Mouse (Mus musculus): ENCODE measurements around the gene Cxcl15. TPM values are rescaled to one million over a fixed set of nuclear protein-coding genes. Genes with fewer than 3 reads are reported as not detected.
"Not testable (repeated sequence)": the region's sequence is repeated elsewhere in the genome, so short reads cannot be mapped to it uniquely, and the experiment has no call there.

The Cxcl15 gene
- polyA plus RNA-seq, 1 experiment from 2014 or later = 1.7 TPM

GRCm38 (mm10) chr5:90804574-90804973 is 10.2 kb downstream of the Cxcl15 start:
- no peaks in the 10 kb centered on the region for H3K9me3 ChIP-seq
- ATAC-seq (ENCODE audit: insufficient read depth, low FRiP score, low read depth) = no peak
- no peak overlapping the region for H3K4me2 ChIP-seq

GRCm38 (mm10) chr5:90806050-90806449 is 11.7 kb downstream of the Cxcl15 start:
- Histone ChIP-seq H3K27me3 (replicated peaks) (no peaks in the 10 kb centered on the region), H3K36me3 (no peaks in the 10 kb centered on the region), H3K9ac (no peak overlapping the region), H3K27ac (no peak overlapping the region), H3K4me1 (no peaks in the 10 kb centered on the region), H3K9me3 (no peaks in the 10 kb centered on the region), H3K4me3 (replicated peaks) (no peak overlapping the region), H3K4me2 (no peak overlapping the region)
- ATAC-seq (ENCODE audit: insufficient read depth, low FRiP score, low read depth) = no peak

More at GRCm38 (mm10) chr5:90804574-90804973, 10.2 kb downstream of the Cxcl15 start:
- H3K27ac ChIP-seq = no peak overlapping the region
- no peaks in the 10 kb centered on the region for H3K27me3 ChIP-seq (replicated peaks)
- H3K9ac ChIP-seq = no peak overlapping the region
- no peaks in the 10 kb centered on the region for H3K4me1 ChIP-seq
- no peak overlapping the region for H3K4me3 ChIP-seq (replicated peaks)
- no peaks in the 10 kb centered on the region for H3K36me3 ChIP-seq

GRCm38 (mm10) chr5:90807176-90807950 is 13.0 kb downstream of the Cxcl15 start:
- H3K4me3 ChIP-seq (replicated peaks) = no peak overlapping the region
- H3K27ac ChIP-seq = no peak overlapping the region
- ATAC-seq (ENCODE audit: insufficient read depth, low FRiP score, low read depth) = no peak
- 54% methylated on average over 3 of the region's 3 CpGs for WGBS
- H3K4me2 ChIP-seq = no peak overlapping the region
- no peak overlapping the region for H3K9ac ChIP-seq
- no peaks in the 10 kb centered on the region for H3K27me3 ChIP-seq (replicated peaks)
- H3K36me3 ChIP-seq = no peaks in the 10 kb centered on the region
- H3K4me1 ChIP-seq = no peaks in the 10 kb centered on the region
- no peaks in the 10 kb centered on the region for H3K9me3 ChIP-seq

- ATAC-seq (ENCODE audit: insufficient read depth, low FRiP score, low read depth) = no peak
- H3K4me2 ChIP-seq = no peak overlapping the region
- no peak overlapping the region for H3K9ac ChIP-seq
- H3K27ac ChIP-seq = no peak overlapping the region
- no peaks in the 10 kb centered on the region for H3K27me3 ChIP-seq (replicated peaks)
- H3K9me3 ChIP-seq = no peaks in the 10 kb centered on the region
- H3K36me3 ChIP-seq = no peaks in the 10 kb centered on the region
- H3K4me3 ChIP-seq (replicated peaks) = no peak overlapping the region
- no peaks in the 10 kb centered on the region for H3K4me1 ChIP-seq
Observed at GRCm38 (mm10) chr5:90819756-90820155, 25.4 kb downstream of the Cxcl15 start.

- Histone ChIP-seq H3K9me3 (no peaks in the 10 kb centered on the region), H3K27me3 (replicated peaks) (no peaks in the 10 kb centered on the region), H3K9ac (no peak overlapping the region), H3K36me3 (no peaks in the 10 kb centered on the region), H3K4me1 (0 out of 2 replicates have a peak, but pooled peaks cover 5% of the 10 kb centered on the region), H3K27ac (peak overlapping the region; percentile 61; the same call in 1 of the 2 replicates), H3K4me3 (replicated peaks) (no peak overlapping the region), H3K4me2 (peak overlapping the region; percentile 23; the same call in 1 of the 2 replicates)
- ATAC-seq (ENCODE audit: insufficient read depth, low FRiP score, low read depth) = peak; percentile 53; the same call in 1 of the 2 replicates
- 34% methylated on average over 11 of the region's 11 CpGs for WGBS
Observed at GRCm38 (mm10) chr5:90832145-90832767, 37.9 kb downstream of the Cxcl15 start.

- 81% methylated on average over 8 of the region's 8 CpGs for WGBS
- peak overlapping the region; percentile 23; the same call in 1 of the 2 replicates for H3K4me2 ChIP-seq
Observed at GRCm38 (mm10) chr5:90832768-90833388, 38.5 kb downstream of the Cxcl15 start.

GRCm38 (mm10) chr5:90834436-90834835 is 40.1 kb downstream of the Cxcl15 start:
- Histone ChIP-seq H3K9ac (no peak overlapping the region), H3K9me3 (no peaks in the 10 kb centered on the region), H3K4me2 (no peak overlapping the region), H3K4me3 (replicated peaks) (no peak overlapping the region), H3K27ac (no peak overlapping the region), H3K4me1 (0 out of 2 replicates have a peak, but pooled peaks cover 5% of the 10 kb centered on the region), H3K27me3 (replicated peaks) (no peaks in the 10 kb centered on the region), H3K36me3 (no peaks in the 10 kb centered on the region)
- WGBS = 86% methylated on average over 4 of the region's 4 CpGs
- no peak for ATAC-seq (ENCODE audit: insufficient read depth, low FRiP score, low read depth)

More at GRCm38 (mm10) chr5:90832768-90833388, 38.5 kb downstream of the Cxcl15 start:
- Histone ChIP-seq H3K27ac (peak overlapping the region; percentile 61; the same call in 1 of the 2 replicates), H3K9me3 (no peaks in the 10 kb centered on the region), H3K4me1 (0 out of 2 replicates have a peak, but pooled peaks cover 5% of the 10 kb centered on the region), H3K9ac (no peak overlapping the region), H3K27me3 (replicated peaks) (no peaks in the 10 kb centered on the region), H3K36me3 (no peaks in the 10 kb centered on the region), H3K4me3 (replicated peaks) (no peak overlapping the region)
- no peak for ATAC-seq (ENCODE audit: insufficient read depth, low FRiP score, low read depth)

GRCm38 (mm10) chr5:90838582-90838981 is 44.2 kb downstream of the Cxcl15 start:
- no peaks in the 10 kb centered on the region for H3K4me1 ChIP-seq
- WGBS = 67% methylated on average over 5 of the region's 5 CpGs
- no peaks in the 10 kb centered on the region for H3K36me3 ChIP-seq
- no peak overlapping the region for H3K9ac ChIP-seq
- no peak overlapping the region for H3K27ac ChIP-seq
- no peak overlapping the region for H3K4me2 ChIP-seq
- H3K4me3 ChIP-seq (replicated peaks) = no peak overlapping the region
- no peaks in the 10 kb centered on the region for H3K27me3 ChIP-seq (replicated peaks)
- no peak for ATAC-seq (ENCODE audit: insufficient read depth, low FRiP score, low read depth)
- no peaks in the 10 kb centered on the region for H3K9me3 ChIP-seq

GRCm38 (mm10) chr5:90840902-90841869 is 46.9 kb downstream of the Cxcl15 start:
- no peak overlapping the region for H3K4me3 ChIP-seq (replicated peaks)
- H3K9me3 ChIP-seq = no peaks in the 10 kb centered on the region
- no peaks in the 10 kb centered on the region for H3K27me3 ChIP-seq (replicated peaks)
- H3K4me1 ChIP-seq = no peaks in the 10 kb centered on the region
- H3K36me3 ChIP-seq = no peaks in the 10 kb centered on the region
- H3K27ac ChIP-seq = no peak overlapping the region
- no peak for ATAC-seq (ENCODE audit: insufficient read depth, low FRiP score, low read depth)
- no peak overlapping the region for H3K9ac ChIP-seq
- 70% methylated on average over 7 of the region's 7 CpGs for WGBS
- no peak overlapping the region for H3K4me2 ChIP-seq

GRCm38 (mm10) chr5:90843891-90844290 is 49.6 kb downstream of the Cxcl15 start:
- H3K9me3 ChIP-seq = no peaks in the 10 kb centered on the region
- H3K27me3 ChIP-seq (replicated peaks) = no peaks in the 10 kb centered on the region
- no peak overlapping the region for H3K4me2 ChIP-seq
- no peak overlapping the region for H3K4me3 ChIP-seq (replicated peaks)
- WGBS = 81% methylated on average over 3 of the region's 3 CpGs
- no peaks in the 10 kb centered on the region for H3K4me1 ChIP-seq
- ATAC-seq (ENCODE audit: insufficient read depth, low FRiP score, low read depth) = no peak
- H3K27ac ChIP-seq = no peak overlapping the region
- no peaks in the 10 kb centered on the region for H3K36me3 ChIP-seq
- H3K9ac ChIP-seq = no peak overlapping the region

- H3K27me3 ChIP-seq (replicated peaks); H3K9ac ChIP-seq; H3K27ac ChIP-seq; H3K4me2 ChIP-seq; H3K9me3 ChIP-seq; H3K4me1 ChIP-seq; H3K36me3 ChIP-seq; ATAC-seq (ENCODE audit: insufficient read depth, low FRiP score, low read depth); H3K4me3 ChIP-seq (replicated peaks): not testable (repeated sequence)
- WGBS = 88% methylated on average over 7 of the region's 7 CpGs
Observed at GRCm38 (mm10) chr5:90850096-90850495, 55.8 kb downstream of the Cxcl15 start.
